Mouse (Mus musculus) adrenal gland, adult 2 months (tissue): ENCODE measurements around the gene Lcmt1. TPM values are rescaled to one million over a fixed set of nuclear protein-coding genes. Genes with fewer than 3 reads are reported as not detected.
A peak's percentile ranks its signal among the peaks of the same experiment; 100 is the strongest.

ENCODE experiments used
- DNase-seq: peaks from one replicate; pipeline ENCODE4 v3.0.0; 2021
- long read RNA-seq: library from polyadenylated mRNA; stranded (forward); transcript quantifications from one replicate; pipeline ENCODE4 v2.0.0, GENCODE M21; 2021
- polyA plus RNA-seq: library from polyadenylated mRNA; depleted of rRNA; stranded (reverse); fragments of >200 nt; gene quantifications from 2 replicates; pipeline ENCODE4 v1.2.3, GENCODE M21; 2012; rRNA removed
- total RNA-seq, 2 experiments: library from RNA; stranded (reverse); gene quantifications; 2 replicates each; pipeline ENCODE4 v1.2.3; 2021

Lcmt1 gene
- total RNA-seq (10 to 100 TPM; 24.0 to 28.3 TPM), polyA plus RNA-seq (15.9 and 16.5 TPM in 2 replicates)
- long read RNA-seq, transcript Lcmt1-201 (11 exons, 1,369 nt): major isoform, 19 of 23 reads
- long read RNA-seq, partial matches to known transcripts: 3 of 23 reads
- long read RNA-seq, other reads (novel, unspliced or antisense): 1 of 23 reads

GRCm38 (mm10) chr7:123369759-123370481 lies at the start of gene Lcmt1, which contains the start of gene Arhgap17:
Lcmt1 (plus strand) TSS chr7:123369784.
Arhgap17 (minus strand) TSS chr7:123369915.
- peak; percentile 99 for DNase-seq

GRCm38 (mm10) chr7:123322452-123323121 lies 47.0 kb upstream of the Lcmt1 start:
- DNase-seq: no peak

GRCm38 (mm10) chr7:123323388-123323787 lies 46.2 kb upstream of the Lcmt1 start:
- DNase-seq: no peak

- no peak for DNase-seq
Measured at GRCm38 (mm10) chr7:123324105-123324504, 45.5 kb upstream of the Lcmt1 start.

GRCm38 (mm10) chr7:123326062-123326461 lies 43.5 kb upstream of the Lcmt1 start:
- DNase-seq: no peak

- no peak for DNase-seq
Measured at GRCm38 (mm10) chr7:123326901-123327300, 42.7 kb upstream of the Lcmt1 start.

- no peak for DNase-seq
Measured at GRCm38 (mm10) chr7:123327909-123328308, 41.7 kb upstream of the Lcmt1 start.

GRCm38 (mm10) chr7:123330506-123330905 lies 39.1 kb upstream of the Lcmt1 start:
- no peak for DNase-seq

GRCm38 (mm10) chr7:123336322-123336721 lies 33.3 kb upstream of the Lcmt1 start:
- no peak for DNase-seq

GRCm38 (mm10) chr7:123338351-123338750 lies 31.2 kb upstream of the Lcmt1 start:
- DNase-seq: no peak

- DNase-seq: no peak
Measured at GRCm38 (mm10) chr7:123341896-123342295, 27.7 kb upstream of the Lcmt1 start.

- DNase-seq: no peak
Measured at GRCm38 (mm10) chr7:123344079-123344780, 25.4 kb upstream of the Lcmt1 start.

GRCm38 (mm10) chr7:123345041-123345544 lies 24.5 kb upstream of the Lcmt1 start:
- DNase-seq: no peak

- DNase-seq: no peak
Measured at GRCm38 (mm10) chr7:123346631-123347290, 22.8 kb upstream of the Lcmt1 start.

- DNase-seq: no peak
Measured at GRCm38 (mm10) chr7:123349813-123350212, 19.8 kb upstream of the Lcmt1 start.

- no peak for DNase-seq
Measured at GRCm38 (mm10) chr7:123350243-123350642, 19.3 kb upstream of the Lcmt1 start.

- no peak for DNase-seq
Measured at GRCm38 (mm10) chr7:123353081-123353480, 16.5 kb upstream of the Lcmt1 start.

- DNase-seq: no peak
Measured at GRCm38 (mm10) chr7:123353879-123354278, 15.7 kb upstream of the Lcmt1 start.

- no peak for DNase-seq
Measured at GRCm38 (mm10) chr7:123354392-123354791, 15.2 kb upstream of the Lcmt1 start.

- no peak for DNase-seq
Measured at GRCm38 (mm10) chr7:123354851-123355250, 14.7 kb upstream of the Lcmt1 start.

GRCm38 (mm10) chr7:123356158-123356557 lies 13.4 kb upstream of the Lcmt1 start:
- no peak for DNase-seq

- no peak for DNase-seq
Measured at GRCm38 (mm10) chr7:123359101-123359500, 10.5 kb upstream of the Lcmt1 start.
